Mouse (Mus musculus) mesoderm, embryonic 11.5 days (tissue): Measurements from ENCODE around the gene Iqcf3.
"Not testable (repeated sequence)": the region's sequence is repeated elsewhere in the genome, so short reads cannot be mapped to it uniquely, and the experiment has no call there.

Experiments
- DNase-seq: peaks from one replicate; pipeline ENCODE4 v3.0.0-alpha.2; 2012; ENCODE audit warnings: low read depth, low spot score

Gene Iqcf3

DNA sequence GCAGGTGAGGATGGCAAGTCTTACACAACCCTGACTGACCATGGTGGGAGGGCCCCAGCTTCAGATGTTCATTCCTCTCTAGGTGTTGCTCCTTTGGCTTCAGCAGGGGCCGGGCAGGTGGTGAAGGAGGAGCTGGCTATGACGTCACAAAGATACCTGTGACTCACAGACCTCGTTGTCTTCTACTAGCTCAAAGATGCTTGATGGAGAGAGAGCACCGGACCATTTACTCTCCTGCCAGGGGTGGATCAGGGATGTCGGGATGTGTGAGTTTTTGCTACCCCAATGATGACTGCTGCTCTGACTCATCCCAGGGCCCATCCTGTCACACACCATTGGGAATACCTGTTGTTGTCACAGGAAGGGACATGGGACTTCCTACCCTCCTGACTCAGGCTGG lies at the start of gene Iqcf3:
TSS of gene Iqcf3 (minus strand) at position 101 of the 400 bp plus-strand sequence.
- no peak for DNase-seq

DNA sequence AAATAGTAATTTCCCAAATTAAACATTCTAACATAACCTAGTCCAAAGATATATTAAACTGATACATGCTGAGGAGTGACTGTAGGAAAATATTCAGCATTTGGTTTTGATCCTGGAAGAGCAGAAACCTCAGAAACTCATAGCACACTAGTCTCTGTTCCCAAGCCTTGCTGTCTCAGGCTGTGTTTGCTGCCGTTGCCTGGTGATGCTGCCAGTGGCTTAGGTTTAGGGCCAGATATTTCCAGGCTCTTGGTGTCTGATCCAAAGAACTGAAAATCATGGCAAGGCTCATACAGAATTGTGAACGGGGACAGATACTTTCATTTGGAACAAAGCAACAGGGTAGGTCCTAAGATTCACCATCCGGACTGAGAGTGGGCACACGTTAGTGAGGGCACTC lies 49.3 kb upstream of the Iqcf3 start:
- no peak for DNase-seq

DNA sequence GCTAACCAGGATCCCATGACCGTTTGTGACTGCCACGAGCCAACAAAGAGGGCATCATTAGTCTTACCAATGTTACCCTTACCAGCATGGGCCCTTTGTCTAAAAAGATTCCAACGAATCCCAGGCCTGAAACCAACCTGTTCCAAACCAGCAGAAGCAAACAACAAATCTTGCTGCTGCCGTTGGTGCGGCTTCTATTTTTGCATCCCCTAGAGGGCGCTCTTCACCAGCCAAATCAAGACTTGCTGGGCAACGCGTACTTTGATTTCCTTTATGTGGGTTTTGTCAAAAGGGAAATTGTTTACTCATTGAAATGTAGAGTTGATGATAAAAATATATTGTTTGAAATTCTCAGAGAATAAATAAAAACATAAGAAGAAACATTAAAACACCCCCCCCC lies 39.1 kb upstream of the Iqcf3 start:
- peak; percentile 65 for DNase-seq

DNA sequence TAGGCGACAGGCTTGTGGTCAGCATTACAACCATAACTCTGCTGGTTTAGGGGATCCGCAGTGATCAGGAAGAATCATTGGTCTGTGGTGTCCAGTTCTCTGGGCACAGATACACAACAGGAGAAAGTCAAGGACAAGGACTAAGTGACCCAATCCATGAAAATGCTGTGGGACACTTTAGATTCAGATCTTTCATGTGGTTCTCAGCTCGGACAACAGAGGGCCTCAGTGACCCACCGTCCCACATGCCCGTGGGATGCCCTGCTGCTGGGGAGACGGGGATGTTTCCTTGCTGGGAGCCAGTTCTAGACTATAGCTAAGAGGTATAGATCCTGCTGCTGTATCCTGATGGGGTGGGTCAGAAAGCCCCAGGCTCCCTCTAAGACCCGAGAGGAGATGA lies 37.0 kb upstream of the Iqcf3 start:
- no peak for DNase-seq

DNA sequence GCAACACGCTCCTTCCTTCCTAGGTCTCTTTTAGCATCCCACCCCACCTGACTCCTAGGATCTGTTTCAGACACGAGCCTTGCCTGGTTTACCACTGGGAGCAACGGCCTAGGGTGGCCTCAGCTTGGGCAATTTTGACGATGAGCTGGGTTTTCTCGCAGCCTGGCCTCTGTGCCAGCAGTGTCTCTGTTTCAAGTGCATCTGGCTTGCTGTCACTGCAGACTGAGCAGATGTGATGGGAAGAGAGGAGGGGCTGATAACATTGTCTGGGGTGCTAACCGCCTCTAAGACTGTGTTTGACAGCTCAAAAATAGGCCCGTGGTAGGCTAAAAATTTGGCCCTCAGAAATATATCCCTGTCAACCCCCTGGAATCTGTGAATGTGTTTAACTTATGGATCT lies 34.4 kb upstream of the Iqcf3 start:
- no peak for DNase-seq

DNA sequence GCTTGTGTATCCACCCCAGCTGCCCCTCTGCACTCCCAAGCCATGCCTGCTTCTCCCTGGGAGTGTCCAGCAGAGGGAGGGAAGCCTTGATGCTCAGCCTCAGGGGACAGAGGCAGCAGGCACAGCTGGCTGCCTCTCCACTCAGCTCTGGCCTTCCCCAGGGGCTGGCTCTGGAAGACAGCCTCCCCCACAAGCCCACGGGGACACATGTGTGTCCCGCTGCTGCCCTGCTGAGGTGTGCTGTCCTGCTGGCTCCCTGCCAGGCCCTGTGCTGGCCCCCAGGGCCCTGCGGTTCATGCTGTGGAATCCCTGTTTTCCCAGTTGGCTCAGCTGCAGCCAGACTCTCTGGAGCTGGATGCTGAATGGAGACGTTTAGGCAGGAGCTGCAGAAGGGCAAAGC lies 34.0 kb upstream of the Iqcf3 start:
- not testable (repeated sequence) for DNase-seq

DNA sequence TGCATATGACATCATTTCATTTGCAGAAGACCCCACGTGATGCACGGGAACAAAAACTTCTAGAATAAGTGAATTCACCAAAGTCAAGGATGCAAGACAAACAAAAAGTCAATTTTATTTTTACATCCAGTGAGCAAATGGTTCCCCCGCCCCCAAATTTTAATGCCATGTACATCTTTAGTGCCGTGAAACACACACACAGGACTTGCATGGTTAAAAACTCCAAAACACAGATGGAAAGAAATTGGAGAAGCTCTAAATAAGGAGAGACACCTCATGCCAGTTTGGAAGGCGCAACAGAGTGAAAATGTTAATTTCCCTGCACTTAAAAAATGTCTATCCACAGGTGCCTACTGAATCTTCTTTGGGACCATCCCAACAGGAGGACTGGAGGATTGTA lies 30.7 kb upstream of the Iqcf3 start:
- no peak for DNase-seq

DNA sequence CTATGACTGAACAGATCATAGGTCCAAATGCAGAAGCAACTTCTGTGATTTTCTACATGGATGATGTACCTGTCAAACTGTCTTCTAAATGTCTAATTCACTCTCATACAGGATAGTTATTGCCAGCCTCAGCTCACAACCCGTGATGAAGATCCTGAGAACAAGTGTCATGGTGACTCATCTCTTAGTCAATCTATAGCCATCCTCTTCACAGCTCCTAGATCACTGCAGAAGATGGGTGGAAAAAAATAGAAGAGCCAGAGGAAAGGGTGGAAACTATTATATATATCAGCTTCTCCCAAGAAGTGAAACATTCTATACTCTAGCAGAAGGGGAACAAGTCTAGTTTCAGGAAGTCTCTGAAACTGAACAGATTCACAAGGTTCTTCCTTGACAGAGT lies 21.1 kb upstream of the Iqcf3 start:
- no peak for DNase-seq

DNA sequence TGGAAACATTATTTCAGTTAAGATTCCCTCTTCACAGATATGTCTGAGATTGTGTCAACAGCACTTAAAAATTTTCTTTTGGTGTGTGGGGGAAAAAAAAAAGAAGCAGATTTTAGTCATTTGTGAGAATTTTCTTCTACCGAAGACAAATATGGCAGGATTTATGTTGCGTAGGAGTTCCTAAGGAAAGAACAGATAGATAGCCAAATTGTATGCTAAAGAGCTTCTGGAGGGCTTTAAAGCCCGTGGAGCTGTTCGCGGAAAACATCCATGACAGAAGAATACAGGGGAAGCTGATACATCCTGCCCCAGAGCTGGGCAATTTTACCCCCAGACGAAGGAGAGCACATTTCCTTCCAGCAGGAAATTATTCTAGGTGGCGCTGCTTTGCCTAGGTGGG lies 18.6 kb upstream of the Iqcf3 start:
- no peak for DNase-seq

DNA sequence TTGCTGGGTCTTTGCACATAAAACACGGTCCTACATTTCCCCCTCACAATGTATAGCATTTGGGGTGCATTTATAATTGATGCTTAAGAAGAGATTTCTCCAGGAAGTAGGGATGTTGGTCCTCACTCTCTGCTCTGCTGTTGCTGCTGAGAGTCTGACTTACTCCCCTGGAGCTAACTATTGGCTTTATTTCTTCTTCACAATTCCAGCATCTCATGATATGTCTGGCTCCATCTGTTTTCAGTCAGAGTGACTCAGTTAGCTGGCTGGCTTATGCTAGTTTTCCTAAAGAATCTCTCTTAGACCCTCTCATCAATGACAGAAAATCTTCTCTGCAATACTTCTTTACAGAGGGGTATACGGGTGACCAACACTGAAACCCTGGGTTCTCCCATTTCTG lies 14.7 kb upstream of the Iqcf3 start:
- DNase-seq: no peak

DNA sequence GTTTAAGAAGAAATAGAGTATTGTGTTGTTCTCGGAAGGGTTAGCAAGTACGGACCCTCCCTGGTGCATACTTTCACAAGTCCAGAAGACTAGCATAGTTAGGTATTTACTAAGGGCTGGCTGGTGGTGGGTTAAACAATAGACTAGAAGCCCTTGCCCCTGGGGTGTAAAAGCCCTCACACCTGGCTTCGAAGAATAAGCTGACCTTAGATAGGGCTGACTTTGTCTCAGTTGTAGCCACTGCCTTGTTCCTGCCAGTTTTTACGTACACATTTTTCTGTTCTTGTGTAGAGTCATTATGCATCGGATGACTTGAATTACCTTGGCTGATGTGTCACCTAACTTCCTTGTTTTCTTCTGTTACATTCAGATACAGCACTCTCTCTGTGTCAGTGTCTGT lies 11.9 kb upstream of the Iqcf3 start:
- DNase-seq: no peak

DNA sequence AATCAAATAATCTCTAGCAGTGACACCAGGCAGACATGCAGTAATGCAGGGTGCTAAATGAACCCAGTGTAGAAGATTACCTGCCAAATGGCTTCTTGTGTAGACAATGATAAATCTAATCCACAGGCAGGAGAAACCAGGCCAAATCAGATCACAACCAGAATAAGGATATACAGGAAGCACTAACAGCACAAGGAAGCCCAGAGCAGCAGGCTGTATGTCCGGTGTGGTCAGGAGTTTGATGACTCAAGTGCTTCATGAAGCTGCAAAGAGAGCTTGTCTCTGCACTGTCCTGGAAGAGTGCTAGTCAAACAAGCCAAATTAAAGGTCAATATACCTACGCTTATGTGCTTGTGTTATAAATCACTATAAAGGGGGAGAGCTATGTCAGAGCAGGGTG lies 10.8 kb upstream of the Iqcf3 start:
- DNase-seq: no peak

DNA sequence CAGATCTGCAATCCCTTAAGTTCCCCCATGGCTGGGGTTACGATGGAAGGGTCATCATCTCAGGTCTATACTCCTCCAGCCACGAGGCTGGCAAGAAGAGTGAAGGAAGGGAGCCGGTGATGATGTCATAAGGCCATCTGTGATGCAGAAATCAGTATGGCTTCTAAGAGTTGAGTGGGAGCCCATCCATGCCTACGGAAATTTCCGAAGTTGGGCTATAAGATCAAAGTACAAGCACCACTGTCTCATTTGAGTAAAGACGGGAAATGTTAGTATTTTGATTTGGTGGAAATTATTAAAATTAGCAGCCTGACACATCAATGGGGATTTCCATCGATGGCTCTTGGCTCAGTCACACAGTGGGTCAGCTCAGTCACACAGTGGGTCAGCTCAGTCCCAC lies 9.5 kb upstream of the Iqcf3 start, which contains the start of gene Iqcf4:
TSS of gene Iqcf4 (minus strand) at position 101 of the 400 bp plus-strand sequence.
- DNase-seq: no peak

DNA sequence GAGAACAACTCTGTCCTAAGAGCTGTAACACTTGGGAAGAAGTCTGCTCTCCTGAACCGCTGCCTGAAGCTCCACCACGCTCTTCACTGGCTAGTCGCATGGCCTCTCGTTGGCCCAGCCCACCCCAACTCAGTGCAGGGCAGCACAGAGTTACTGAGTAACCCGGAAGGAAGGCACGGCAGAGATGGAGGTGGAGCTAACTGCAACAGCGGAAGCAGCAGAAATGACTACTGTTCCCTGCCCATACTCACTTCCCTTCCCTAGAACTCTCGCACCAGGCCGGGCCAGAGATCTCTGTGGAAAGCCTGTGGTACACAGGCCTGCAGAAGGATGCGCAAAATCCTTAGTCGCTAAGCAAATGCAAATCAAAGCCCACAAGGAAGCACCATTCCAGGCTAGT lies 5.0 kb upstream of the Iqcf3 start:
- DNase-seq: peak; percentile 8

DNA sequence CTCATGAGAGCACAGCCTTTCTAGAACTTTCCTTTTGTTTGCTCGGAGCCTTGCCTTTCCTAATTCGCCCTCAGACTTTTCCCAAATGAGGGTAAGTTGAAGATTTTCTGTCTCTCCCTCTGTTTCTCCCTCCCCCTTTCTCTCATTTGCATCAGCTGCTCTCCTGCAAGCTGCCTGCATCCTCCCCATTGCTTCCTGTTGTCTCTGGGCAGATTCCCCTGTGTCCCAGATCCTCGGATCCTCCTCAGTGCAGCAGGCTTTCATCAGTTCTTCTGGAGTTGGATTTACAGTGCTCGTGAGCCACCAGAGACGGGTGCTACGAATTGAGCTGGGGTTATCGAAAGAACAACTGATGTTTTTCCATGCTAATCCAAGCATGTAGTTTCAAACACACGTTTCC lies 2.6 kb upstream of the Iqcf3 start:
- DNase-seq: no peak

DNA sequence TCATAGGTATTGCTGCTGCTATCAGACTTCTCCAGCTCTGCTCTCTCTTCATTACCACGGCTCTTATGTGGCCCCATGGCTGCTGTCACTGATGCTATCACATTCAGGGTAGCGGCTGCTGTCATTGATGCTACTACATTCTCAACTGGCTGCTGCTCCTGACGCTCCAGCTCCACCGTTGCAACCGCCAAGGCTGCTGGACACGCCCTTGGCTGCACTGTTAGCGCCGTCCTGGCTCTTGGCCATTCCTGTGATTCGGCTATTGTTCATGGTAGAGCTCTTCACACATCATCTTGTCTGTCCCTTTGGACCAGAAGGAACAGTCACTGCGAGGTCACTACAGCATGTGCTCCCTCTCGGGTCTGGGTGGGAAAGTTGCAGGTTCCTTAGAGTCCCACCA lies 860 bp upstream of the Iqcf3 start:
- no peak for DNase-seq

DNA sequence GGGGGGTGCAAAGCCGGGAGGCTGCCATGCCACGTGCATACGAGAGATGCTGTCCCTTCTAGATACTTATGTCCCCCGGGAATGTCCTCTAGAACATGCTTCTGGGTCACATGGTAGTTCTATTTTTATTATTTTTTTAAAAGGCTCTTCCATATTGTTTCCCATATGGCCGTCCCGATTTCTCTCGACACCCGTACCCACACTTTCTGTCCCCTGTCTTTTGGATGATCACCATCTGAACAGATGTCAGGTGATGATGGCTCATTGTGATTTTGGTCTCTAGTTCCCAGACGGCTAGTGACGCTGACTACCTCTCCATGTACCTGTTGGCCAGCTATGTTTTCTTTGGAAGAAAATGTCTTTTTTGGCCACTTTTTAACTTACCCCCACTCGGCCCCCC lies 26.5 kb downstream of the Iqcf3 start:
- no peak for DNase-seq

DNA sequence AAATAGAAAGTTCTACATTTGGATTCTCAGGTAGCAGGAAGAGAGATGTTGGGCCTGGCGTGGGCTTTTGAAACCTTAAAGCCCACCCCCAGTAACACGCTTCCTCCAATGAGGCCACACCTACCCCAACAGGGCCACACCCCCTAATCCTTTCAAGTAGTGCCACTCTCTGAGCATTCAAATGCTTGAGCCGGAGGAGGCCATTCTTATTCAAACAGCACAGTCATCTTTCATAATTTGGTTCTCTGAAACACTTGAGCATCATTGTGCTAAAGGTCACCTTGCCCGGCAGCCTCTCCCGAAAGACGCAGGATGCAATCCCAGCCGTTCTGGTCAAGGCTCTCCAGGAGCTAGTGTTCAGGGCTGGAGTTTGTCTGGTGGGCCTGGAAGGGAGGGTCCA lies 27.1 kb downstream of the Iqcf3 start:
- DNase-seq: no peak

DNA sequence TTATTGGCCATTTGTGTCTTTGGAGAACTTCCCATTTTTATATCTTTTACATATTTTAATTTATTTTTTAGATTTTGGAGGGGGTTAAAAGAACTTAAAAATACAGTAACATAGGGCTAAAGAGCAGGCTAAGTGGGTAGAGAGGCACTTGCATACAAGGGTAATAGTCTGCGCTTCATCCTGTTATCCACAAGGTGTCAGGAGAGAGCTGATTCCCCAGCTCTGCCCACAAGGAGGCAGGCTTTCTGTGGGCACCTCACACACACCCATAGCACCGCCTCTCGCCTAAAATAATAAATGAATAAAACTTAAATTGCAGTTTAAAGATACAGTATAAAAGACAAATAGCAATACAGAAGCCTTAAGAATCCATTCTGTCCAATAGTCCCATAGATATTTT lies 29.6 kb downstream of the Iqcf3 start:
- DNase-seq: peak; percentile 67

DNA sequence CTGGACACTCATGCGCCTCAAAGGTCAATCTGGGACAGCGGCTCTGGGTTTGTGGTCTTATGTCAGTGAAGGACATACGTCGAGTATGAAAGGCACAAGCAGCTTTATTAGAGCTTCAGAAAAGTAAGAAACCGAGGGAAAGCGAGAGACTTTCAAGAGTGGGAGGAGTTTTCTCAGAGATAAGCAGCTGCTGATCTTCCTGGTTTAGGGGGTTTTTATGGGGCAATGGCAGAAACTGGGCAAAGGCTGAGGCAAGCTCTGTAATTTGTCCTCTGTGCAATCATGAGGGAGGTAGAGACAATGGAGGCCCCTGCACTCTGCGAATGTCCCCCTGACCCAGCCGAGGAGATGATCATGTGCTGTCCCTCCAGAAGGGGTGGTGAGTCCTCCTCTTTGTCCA lies 41.5 kb downstream of the Iqcf3 start:
- DNase-seq: no peak

DNA sequence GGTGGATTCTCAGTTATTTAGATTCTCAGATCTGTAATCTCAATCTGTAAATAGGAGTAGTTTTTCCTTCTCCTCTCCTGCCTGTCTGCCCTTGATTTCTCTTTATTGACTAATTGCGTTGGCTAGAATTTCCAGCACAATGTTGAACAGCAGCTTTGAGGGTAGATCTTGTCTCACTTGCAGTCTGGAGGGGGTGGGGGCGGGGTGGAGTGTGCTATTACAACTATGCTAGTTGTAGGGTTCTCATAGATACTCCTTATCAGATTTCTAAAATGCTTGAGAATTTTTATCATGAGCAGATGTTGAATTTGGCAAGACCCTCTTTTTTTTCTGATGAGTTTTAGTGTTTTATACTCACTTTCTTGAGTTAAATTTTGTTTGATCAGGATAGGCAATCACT lies 42.0 kb downstream of the Iqcf3 start:
- no peak for DNase-seq

DNA sequence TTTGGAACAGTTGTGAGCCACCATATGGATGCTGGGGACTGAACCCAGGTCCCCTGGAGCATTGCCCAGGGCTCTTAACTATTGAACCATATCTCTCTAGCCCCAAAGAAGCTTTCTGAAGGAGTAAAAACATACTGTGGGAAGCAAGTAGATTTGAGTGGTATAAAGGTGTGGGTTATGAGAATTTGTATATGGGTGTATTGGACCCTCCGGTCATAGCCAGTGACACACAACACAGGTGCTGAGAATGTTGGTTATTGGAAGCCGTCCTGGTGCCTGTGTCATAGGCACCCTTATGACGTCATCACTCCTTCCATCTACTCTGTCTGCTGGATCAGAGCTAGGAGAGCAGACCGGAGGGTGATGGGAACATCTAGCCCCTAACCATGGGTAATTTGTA lies 47.2 kb downstream of the Iqcf3 start, which contains the start of gene Iqcf5:
TSS of gene Iqcf5 (plus strand) at position 301 of the 400 bp plus-strand sequence.
- DNase-seq: no peak

DNA sequence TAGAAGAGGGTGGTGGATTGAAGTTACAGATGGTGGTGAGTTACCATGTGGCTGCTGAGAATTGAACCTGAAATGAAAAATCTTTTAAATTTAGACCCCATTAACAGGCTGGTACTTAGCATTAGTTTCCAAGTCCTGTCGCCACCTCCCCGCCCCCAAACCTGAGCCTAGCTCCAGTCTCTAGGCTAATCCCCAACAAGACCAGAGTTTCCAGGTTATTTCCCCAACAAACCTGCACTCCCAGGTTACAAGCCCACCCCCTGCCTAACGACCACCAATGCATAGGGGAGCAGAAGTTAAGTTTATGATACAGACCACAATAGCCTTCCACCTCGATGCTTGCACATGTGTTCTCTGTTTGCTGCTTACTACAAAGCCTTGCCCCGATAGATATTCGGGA lies 47.9 kb downstream of the Iqcf3 start:
- no peak for DNase-seq

DNA sequence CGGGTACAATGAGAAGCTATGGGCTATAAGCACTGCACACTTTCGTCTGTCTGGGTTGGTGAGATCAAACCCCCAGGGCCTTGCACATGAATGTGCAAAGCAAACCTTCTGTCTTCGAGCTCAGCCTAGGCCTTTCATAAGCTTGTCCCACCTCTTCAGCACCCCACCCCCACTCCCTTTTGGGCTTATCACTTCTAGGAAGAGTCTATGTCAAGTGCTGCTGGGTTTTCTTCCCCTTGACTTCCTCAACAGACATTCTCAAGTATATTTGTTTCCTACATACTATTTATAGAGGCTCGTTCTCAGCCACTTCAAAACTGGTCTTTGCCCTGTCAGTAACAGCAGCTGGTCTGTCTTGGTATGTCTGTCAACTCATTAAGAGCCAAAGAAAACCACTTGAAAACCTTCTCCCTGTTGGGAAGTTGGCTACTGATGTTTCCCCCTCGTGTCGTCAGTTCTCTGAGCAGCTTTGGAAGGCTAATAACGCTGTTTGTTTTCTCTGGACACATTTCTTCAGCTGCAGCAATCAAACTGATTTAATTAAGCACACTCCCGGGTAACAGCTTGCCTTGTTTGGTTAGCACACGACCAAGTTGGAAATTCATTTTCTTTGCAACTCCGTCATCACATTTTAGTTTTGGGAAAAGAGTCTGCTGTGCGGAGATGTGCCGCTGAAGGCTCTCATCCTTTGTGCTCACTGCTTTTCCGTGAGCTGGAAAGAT lies 48.5 kb downstream of the Iqcf3 start:
- DNase-seq: no peak
